Mouse (Mus musculus) right cerebral cortex, postnatal 36 days (tissue): ENCODE data around the gene Slc5a4b.
"Not testable (repeated sequence)": the region's sequence is repeated elsewhere in the genome, so short reads cannot be mapped to it uniquely, and the experiment has no call there.

Source experiments
- DNase-seq, 2 experiments: peaks; one replicate each; pipeline ENCODE4 v3.0.0; 2022; ENCODE audit warnings: low spot score in 2 of 2, mixed read lengths in 1 of 2

Slc5a4b gene

DNA sequence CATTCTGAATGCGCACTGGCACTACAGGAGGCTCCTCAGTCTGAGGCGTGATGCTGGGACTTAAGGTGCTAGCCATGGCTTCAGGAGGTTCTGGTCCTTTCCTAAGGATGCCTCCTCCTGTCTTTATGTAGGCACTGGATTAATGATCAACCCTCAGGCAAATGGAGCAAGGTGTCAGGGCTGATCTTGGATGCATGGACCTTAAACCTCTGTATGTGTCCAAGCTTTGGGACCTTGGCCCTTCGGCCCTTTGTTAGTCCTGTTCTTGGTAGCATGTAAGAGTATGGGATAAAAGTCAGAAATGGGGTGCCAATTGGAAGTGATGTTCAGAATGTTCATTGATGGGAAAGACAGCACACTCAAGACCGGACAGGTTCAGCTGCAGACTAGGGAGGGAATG is at the start of gene Slc5a4b:
Gene Slc5a4b, minus strand, starts transcription at position 101 of the 400 bp plus-strand sequence.
- no peak for DNase-seq

DNA sequence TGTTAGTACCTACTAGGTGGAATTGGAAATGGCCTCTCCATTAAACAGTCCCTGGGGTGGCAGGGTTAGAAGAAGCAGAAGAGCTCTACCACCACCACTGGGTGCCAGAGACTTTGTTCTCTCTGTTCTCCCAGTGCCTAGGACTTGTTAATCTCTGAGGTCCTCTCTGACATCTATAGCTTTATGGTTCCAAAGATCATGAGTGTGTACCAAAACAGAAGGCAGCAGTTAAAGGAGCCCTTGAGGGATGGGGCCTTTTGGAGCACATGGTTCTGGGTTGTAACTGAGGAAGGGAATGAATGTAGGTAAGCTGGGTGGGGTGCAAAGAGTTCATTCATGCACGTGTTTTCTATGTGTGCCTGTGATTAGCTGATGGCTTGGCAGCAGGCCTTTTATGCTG is 47.2 kb upstream of the Slc5a4b start:
- DNase-seq, result no peak

DNA sequence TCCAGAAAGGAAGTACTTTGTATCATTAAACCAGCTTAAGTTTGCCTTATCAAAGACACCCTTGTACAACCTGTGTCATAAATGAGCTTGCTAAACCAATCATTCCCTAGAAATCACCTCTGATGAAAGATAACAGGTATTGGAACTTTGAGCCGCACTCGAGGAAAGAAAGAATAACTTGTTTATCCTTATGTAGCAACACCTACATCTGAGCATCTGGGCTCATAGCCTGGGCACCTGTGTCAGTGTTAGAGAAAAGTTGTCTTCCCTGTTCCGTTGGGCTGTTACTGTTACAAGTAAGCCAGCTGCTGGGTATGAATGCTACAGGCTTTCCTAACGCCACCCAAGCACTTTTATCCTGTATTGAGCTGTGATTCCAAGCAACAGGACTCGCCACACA is 46.8 kb upstream of the Slc5a4b start:
- no peak for DNase-seq

DNA sequence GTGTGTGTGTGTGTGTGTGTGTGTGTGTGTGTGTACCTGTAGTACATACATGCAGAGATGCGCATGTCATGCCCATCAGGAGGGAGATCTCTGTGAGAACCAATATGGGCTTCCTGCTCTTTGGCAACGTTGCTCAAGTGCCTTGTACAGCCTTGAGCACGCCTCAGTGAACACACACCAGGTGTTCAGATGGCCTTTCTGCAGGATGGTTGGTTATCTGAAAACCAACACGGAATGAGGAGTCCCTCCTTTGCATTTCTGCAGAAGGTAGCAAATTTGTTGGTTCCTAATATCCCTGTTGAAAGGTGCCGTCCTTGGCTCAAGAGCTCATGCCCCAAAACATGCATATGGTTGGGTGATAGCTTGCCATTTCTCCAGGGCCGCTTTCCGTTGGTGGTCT is 45.1 kb upstream of the Slc5a4b start:
- DNase-seq, result no peak

DNA sequence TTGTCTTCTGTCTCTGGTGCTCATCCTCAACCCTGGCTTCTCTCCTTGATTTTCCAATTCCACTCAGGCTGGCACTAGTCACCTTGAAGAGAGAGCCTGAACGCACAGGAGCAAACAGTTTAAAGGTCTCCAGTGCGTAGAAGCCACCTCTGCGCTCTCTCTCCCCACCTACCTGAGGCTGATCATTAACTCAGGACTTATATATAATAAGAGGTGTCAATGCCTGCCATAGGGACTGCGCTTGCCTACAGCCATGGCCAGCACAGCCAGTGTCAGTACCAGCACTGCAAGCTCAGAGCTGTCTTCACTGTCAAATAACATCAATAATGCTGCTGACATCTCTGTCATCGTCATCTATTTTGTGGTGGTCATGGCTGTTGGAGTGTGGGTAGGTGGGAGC is 36.5 kb upstream of the Slc5a4b start, which contains the start of gene Slc5a4a:
Gene Slc5a4a, plus strand, starts transcription at position 174 of the 400 bp plus-strand sequence.
- DNase-seq, result no peak

DNA sequence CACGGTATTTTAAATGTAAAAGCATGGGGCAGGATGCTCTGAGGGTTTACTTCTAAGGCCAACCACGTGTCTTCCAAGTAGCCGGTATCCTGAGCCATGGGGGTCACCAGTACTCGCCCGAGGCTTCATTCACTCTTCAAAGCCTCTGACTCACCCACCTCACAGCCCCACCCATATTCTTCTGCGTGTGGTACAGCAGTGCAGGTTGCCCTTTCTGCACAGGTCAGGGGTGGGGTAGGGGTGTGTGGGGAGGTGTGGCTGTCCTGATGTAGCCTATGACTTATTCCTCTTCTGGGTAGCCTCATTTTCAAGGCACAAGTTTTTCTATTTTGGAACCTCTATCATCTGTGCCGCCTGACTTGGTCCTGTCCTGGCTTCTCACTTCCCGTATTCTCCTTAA is 36.1 kb upstream of the Slc5a4b start:
- DNase-seq, result no peak

DNA sequence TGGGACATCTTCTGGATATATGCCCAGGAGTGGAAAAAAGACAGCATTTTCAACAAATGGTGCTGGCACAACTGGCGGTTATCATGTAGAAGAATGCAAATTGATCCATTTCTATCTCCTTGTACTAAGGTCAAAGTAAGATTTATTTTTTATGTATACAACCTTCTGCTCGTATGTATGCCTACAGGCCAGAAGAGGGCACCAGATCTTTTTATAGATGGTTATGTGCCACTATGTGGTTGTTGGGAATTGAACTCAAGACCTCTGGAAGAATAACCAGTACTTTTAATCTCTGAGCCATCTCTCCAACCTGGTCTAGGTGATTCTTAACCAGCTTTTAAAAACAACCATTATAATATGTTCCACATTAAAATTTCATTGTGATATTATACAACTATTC is 25.6 kb upstream of the Slc5a4b start:
- no peak for DNase-seq

DNA sequence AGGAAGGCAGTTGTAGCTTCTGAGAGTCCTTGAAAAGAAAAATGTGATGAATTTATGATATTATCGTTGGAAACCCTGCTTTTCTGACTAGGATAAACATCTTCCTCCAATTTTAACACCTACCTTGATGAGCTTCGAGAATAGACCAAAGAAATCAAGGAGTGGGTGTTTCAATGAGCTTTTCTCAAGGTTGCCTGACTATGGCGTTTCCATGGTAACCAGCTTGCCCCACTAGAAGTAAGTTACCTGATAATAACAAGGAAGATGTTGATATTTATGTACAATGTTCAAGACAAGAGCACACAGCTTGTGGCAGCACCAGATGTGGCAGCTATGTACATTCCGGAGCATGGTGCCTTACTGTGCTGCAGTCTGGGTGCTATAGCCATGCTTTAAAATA is 21.7 kb upstream of the Slc5a4b start:
- DNase-seq, result no peak

DNA sequence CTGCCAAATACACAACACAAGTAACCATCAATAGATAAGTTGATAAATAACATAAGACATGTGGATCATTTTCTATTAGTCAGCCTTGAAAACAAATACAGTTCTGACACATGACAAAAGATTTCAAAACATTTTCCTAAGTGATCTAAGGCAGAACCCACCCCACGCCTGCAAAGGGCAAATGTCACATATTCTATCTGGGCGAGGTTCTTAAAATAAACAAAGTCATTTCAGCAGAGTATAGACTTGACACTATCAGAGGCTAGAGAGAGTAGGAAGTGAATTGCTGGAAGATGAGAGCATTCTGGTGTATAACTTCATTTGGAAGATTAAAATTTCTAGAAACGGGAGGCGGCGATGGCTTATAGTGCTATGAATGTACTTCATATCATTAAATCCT is 10.7 kb upstream of the Slc5a4b start:
- DNase-seq, result no peak

DNA sequence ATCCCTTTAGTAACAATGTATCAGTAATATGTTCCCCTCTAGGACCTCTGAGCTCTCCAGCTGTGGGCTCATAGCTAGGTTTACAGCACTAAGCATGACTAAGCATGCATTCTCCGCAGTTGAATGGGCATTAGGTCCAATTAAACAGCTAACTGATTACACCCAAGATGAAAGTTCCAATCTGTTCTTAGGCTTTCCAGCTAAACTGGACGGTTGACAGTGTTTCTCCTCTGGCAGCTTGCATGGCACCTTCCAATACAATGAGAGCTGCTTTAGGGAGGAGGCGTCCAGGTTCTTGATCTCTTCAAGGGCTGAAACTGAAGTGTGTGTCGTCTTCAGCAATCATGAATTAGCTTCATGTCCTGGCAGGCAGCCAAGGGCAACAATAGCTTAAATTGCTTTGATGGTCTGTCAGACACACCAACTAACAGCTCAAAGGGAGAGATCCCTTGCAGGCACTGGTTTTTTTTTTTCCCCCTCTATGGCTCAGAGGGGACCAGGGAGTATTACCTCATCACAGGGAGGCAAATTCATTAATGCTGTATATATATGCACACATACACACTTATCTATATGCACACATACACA is 9.5 kb upstream of the Slc5a4b start:
- no peak for DNase-seq

DNA sequence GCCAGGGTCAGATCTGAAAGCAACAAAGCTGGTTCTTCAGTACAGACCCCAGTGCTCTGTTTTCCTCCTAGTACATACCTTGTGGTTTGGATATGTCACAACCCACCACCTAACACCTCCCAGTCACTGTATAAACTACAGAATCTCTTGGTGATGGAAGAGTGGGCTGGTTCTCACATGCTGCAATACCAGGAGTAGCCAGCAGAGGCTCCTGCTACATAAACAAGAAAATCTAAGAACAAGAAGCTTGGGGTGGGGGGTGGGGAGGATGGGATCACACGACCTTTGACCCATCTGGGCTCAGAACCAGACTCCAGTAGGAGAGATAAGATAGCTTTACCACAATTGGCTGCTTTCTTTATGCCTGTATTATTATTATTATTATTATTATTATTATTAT is 8.0 kb upstream of the Slc5a4b start:
- no peak for DNase-seq

DNA sequence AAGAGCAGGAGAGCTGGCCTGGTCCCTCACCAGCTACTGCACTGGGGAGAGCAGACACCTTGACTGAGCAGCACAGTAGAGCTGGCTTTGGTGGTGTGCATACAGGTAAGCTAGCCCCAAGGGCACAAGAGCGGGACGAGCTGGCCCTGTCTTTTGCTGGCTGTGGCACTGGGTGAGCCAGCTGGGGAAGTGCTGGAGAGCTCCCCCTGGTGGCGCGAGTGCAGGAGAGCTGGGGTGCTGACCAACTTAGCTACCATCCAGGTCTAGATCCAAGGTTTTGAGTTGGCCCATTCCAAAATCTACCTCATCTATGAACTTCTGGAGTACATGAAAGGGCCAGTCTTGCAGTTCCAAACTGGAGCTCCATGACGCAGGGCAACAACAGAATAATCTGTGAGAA is 7.2 kb upstream of the Slc5a4b start:
- DNase-seq, result no peak

DNA sequence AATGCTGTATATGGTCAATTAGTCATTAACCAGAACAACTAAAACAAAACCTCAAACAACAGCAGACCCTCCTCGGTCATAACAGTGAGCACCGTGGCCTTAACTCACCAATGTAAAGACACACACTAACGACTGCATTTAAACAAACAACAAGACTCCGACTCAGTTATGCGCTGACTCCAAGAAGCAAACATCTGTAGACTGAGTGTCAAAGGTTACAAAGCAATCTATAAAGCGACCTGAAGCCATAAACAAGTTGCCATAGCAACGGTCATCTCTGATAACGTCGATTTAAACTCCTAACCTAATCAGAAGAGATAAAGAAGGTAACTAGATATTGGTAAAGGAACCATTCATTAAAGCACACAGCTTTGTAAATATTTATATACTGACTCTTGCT is 13.4 kb downstream of the Slc5a4b start:
- DNase-seq, result no peak

DNA sequence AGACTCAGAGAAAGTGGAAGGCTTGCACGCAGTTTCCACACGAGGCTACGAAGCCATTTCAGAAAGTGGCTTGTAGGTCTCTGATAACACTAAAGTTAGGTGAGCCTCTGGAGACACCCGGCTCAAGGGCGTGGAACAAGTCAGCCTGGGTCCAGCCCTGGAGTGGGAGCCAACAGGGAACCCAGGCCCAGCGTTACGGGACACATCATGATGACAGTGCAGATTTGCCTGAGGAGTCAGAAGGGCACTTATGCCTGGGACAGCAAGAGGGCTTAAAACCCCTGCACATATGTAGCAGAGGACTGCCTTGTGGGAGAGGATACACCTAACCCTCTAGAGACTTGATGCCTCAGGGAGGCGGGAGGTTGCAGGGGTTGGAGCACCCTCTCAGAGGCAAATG is 14.2 kb downstream of the Slc5a4b start:
- no peak for DNase-seq

DNA sequence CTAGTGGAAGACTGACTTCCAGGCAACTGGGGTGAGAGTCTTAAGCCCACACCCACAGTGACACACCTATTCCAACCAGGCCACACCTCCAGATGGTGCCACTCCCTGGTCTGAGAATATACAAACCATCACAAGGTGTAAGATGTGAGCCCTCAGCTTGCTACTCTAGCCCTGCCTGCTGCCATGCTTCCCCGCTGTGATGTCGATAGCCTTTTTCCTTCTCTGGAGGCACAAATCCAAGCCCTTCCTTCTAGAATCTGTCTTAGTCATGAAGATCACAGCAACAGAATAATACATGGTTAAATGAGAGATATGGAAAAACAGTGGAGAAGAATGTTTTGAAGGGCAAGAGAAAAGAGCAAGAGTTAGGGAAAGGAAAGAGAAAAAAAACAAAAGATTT is 33.8 kb downstream of the Slc5a4b start:
- not testable (repeated sequence) for DNase-seq

DNA sequence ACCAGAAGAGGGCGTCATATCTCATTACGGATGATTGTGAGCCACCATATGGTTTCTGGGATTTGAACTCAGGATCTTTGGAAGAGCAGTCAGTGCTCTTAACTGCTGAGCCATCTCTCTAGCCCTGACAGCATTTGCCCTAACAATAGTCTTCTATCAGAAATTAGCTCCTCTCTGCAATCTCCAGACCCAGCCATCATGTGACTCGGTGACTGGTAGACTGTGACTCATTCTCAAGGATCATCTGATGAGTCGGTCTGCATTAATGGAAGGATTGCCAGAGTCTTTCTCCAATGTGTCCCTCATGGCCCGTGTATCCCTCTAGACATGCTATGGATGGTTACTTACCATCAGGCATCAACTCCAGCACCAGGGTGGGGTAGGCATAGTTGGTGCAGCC is 38.7 kb downstream of the Slc5a4b start:
- not testable (repeated sequence) for DNase-seq

DNA sequence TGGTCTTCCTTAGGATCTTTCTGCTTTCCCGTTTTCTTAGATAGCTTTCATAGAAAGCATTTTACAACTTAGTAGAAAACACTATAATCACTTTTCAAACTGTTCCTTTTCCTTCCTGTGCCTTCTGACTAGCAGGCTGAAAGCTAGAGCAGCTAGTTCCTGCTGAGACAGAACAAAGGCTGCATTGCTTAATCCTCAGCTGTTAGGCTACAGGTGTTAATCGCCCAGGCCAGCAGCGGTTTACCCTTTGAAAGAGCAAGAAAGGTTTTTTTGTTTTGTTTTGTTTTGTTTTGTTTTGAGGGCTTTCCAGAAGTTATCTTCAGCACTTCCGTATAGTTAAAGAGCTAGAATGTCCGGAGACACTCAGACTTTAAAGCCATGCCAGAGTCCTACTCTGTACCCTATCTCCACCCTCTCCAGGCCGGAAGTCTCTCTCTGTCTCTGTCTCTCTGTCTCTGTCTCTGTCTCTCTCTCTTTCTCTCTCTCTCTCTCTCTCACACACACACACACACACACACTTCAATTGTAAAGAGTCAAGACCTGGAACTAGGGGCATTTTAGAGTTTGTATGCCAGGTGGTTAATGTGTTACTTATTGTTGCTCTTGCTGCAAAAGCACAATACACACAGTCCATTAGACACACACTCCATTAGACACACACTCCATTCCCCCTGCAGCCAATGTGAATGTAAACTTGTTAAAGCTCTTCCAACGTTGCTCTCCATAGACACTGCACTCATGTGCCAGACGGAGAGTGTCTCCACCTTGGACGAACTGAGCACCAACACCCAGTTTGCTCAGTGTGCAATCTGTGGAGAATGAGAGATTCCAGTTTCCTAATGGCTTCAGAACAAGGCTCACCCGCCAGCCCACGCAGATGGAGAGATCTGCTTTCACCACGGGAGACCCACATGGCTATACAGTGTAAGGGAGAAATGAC is 42.8 kb downstream of the Slc5a4b start:
- no peak for DNase-seq

DNA sequence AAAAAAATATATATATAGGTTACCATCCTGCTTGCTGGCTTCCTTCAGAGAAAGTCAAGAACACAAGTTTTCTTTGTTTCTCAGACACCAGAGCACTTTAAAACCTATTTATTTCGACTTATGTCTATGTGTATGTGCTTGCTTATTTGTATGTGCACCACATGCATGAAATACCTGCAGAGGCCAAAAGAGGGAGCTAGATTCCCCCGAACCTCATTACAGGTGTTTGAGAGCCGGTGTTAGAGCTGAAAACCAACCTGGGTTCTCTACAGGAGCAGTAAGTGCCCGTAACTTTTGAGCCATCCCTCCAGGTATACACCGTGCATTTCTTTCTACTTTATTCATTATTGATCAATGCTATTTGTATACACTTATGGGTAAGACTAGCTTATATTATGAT is 48.3 kb downstream of the Slc5a4b start:
- no peak for DNase-seq

DNA sequence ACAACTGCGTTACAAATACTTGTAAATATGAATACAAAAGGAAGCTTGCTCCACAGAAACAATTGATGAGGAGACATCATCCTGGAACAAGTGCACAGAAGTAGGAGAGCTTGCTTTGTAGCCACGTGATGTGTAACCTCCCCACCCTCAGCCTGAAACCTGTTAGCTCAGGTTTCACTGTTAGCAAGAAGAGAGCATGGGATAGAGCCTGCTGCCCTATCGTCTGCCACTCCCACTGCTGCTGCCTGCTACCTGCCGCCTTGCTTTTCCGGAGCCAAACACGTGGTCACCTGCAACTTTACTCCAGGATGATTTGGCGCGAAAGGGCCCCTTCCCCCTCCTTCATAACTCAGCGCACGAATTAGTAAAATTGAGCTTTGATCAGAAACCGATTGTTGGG is 58.9 kb downstream of the Slc5a4b start:
- no peak for DNase-seq

DNA sequence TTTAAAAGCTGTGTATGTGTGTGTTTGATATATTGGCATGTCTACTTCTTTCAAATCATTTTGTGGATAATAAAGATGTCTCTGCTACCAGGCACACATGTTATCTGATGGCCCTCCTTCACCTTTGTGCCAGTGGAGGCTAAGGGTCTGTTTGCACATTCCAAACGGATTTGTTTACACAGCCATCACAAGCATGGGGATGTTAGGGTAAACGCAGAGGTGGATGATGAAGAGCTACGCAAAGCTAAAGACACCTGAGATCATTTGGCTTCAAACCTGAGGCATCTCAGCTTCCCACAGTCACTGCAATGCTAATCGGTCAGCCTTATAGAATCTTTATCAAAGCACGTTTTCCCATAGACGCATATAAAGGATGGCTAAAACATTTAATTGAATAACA is 61.8 kb downstream of the Slc5a4b start:
- no peak for DNase-seq

DNA sequence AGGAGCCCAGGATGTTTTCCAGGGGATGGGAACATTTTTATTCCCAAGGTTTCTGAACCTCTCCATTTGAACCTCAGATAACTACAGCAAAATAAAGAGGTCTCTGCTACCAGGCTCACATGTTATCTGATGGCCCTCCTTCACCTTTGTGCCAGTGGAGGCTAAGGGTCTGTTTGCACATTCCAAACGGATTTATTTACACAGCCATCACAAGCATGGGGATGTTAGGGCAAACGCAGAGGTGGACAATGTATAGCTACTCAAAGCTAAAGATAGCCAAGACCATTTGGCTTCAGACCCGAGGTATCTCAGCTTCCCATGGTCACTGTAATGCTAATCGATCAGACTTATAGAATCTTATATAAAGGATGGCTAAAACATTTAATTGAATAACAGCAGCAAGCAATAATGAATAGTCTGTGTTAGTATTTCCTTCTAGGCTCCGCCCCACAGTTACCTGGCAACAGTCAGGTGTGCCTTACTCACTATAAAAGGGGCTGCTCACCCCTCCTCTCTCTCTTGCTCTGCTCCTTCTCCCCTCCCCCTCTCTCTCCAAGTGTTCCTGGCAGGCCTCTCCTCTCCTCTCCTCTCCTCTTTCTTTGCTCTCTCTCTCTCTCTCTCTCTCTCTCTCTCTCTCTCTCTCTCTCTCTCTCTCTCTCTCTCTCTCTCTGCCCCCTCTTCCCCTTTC is 63.4 kb downstream of the Slc5a4b start:
- DNase-seq, result no peak

DNA sequence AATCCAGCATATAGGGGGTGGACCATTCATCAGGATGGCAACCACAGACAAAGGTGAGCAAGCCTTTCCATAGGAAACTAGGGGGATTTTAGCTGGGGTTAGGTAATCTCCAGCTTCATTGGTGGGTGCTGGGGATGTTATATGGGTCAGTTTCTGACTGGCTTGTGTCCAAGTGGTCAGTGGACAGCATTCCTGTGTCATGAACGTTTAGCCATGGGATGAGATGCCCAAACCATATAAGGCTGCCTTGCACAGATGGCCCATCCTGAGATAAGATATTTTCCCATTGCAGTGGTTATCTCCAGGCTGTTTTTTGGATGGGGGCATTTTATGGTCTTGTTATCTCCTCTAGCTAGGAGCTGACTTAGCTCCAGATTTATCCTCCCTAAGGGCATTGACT is 64.0 kb downstream of the Slc5a4b start:
- no peak for DNase-seq

DNA sequence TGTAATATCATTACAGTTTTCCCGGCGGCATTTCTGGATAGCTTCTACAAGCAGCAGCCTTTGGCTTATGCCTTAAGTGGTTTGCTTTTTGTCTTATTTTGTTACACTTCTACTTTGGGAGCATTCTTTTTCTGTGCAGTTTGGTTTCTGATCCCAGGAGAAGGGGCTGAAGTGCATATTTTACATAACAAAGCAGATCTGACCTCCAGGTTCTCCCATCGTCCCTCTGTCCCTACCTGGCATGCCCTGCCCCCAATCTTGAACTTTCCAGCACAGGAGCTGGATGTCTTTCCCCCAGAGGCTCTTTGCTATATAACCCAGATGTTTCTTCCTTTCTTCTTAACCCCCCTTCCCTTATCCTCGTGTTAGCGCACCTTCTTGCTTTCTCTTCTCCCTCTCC is 65.4 kb downstream of the Slc5a4b start:
- DNase-seq, result no peak
